Mouse (Mus musculus) gastrocnemius, postnatal 36 days (tissue): ENCODE data around the gene Olfr694. TPM values are rescaled to one million over a fixed set of nuclear protein-coding genes. Genes with fewer than 3 reads are reported as not detected.
"Not testable (repeated sequence)": the region's sequence is repeated elsewhere in the genome, so short reads cannot be mapped to it uniquely, and the experiment has no call there.

Experiments used
- DNase-seq, 2 experiments: peaks; one replicate each; pipeline ENCODE4 v3.0.0; 2022
- intact Hi-C: fragments of 180-260 bp; cut with DNase I; formaldehyde crosslinking; loops from one replicate; pipeline ENCODE4 v1.15.1; 2025
- long read RNA-seq, 2 experiments: library from polyadenylated mRNA; stranded (forward); transcript quantifications; one replicate each; pipeline ENCODE4 v2.0.0; 2021
- total RNA-seq, 2 experiments: library from RNA; stranded (reverse); gene quantifications; 2 replicates each; pipeline ENCODE4 v1.2.3; 2021

The Olfr694 gene
- total RNA-seq = not detected
- long read RNA-seq, experiment 1 = 0 reads
- long read RNA-seq, experiment 2 = 0 reads

DNA sequence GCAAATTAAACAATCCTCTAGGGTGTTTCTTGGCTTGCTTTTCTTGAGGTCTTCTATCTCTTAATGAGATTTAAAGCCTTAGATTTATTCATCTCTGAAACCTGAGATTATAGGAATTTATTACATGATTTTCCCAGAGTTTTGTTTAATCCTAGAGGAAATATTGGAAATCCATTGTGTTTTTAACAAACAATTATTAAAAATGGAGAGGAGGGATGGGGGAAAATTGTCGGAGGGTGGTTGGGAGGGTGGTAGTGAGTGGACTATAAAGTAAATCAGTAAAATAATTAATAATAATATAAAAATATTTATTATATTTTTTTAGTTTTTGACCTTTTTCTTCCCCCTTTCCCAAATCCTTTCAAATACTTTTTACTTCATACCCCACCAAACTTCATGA is at the start of gene Olfr694:
Gene Olfr694 (minus strand): TSS at position 101 of the 400 bp plus-strand sequence.
- intact Hi-C loops = no loop called here
- no peak for DNase-seq

DNA sequence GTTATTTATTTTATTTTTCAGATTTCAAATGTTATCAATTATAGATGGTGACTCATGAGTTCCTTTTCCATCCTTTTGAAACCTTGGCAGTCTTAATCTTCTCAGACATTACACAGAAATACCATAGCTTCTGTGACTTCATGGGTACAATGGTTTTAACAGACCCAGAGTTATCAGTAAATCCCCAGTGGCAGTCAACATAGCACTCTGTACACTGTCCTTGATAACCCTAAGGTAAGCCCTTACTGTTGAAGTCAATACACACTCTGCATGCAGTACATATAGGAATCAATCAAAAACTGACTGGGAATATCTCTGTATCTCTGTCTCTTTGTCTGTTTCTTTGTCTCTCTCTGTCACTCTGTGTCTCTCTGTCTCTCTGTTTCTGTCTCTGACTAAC is 45.4 kb upstream of the Olfr694 start:
- DNase-seq = no peak
- intact Hi-C loops = no loop called here

DNA sequence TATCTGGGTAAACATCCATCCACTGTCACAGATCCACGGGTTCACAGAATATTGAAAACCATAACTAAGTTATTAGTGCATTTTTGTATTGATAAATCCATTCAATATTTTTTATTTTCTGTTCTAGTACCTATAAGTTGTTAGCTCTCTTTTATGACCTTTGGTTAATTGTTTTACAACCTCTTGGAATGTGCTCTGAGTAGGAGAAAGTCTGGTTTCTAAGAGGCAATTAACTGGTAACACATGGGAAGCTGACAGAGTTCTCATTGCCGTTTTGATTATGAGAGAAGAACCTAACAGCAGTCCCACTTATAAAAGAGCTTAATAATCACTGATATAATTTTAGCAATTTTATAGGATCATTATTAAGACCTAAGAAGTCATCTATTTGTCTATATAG is 42.1 kb upstream of the Olfr694 start:
- DNase-seq = no peak
- intact Hi-C loops = no loop called here

DNA sequence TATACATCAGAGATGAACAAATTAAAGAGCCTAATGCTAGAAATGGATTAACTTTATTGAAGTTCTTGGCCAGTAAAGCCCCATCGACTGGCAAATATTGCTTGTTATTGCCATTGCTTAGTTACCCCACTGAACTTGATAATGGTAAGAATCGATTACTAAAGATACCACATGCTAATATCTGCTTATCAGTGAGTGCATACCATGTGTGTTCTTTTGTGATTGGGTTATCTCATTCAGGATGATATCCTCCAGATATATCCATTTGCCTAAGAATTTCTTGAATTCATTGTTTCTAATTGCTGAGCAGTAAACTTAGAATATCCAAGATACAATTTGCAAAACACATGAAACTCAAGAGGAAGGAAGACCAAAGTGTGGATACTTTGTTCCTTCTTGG is 34.0 kb upstream of the Olfr694 start:
- intact Hi-C loops, DNase-seq: not testable (repeated sequence)

DNA sequence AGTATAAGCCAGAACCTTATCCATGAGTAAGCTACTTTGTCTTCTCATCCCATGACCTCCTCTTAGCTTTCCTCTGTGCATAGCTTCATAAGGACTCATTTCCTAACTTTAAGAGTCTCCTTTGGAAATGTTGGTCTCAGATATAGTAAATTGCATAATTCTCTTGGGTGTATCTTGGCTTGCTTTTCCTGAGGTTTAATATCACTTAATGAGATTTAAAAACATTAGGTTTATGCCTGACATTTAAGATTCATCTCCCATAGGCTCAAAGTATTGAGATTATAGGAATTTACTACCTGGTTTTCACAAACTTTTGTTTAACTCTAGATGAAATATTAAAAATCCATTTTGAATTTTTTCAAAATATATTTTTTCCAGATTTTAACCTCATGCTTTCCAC is 24.7 kb upstream of the Olfr694 start, which contains the start of gene Olfr695:
Gene Olfr695 (minus strand): TSS at position 101 of the 400 bp plus-strand sequence.
- intact Hi-C loops = no loop called here
- DNase-seq = no peak

DNA sequence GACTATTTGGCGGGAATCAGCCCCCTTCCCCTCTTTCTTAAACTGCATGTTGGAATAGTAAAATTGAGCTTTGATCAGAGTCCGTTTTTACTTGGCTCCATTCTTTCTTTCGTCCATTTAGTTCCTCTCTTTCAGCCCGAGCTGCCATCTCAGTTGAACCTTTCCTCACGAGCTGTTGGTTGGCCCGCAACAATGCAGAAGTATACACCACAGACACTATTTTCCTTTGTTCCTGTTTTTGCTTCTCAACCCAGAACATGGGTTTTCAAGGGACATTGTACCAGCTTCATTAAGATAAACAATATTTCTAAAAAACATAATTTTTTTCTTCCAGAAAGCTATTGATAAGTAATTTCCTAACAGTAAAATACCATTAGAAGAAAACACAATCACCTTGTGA is 19.8 kb upstream of the Olfr694 start:
- no peak for DNase-seq
- intact Hi-C loops = no loop called here

DNA sequence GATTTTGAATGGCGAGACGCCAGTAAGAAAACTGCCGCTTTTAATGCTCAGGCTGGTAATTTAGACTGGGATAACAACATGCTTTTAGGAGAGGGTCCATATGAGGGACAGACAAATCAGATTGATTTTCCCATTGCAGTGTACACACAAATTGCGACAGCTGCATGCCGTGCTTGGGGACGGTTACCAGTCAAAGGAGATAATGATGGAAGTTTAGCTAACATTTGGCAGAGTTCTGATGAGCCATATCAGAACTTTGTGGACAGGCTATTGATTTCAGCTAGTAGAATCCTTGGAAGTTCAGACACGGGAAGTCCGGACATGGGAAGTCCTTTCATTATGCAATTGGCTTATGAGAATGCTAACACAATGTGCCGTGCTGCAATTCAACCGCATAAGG is 16.1 kb upstream of the Olfr694 start:
- intact Hi-C loops, DNase-seq: not testable (repeated sequence)

DNA sequence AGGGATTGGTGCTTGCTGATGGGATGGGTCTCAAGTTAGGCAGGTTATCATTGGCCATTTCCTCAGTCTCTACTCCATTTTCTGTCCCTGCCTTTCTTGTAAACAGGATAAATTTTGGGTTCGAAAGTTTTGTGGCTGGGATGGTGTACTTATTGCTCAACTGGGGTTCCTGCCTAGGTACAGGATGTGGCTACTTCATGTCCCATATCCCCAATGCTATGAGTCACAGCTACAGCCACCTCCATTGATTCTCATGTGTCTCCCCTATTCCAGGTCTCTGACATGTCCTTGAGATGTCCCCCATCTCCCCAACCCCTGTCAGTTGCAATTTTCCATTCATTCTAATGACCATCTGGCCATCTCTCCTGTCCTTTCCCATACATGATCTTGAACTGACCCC is 5.3 kb upstream of the Olfr694 start:
- DNase-seq = no peak
- intact Hi-C loops = no loop called here

DNA sequence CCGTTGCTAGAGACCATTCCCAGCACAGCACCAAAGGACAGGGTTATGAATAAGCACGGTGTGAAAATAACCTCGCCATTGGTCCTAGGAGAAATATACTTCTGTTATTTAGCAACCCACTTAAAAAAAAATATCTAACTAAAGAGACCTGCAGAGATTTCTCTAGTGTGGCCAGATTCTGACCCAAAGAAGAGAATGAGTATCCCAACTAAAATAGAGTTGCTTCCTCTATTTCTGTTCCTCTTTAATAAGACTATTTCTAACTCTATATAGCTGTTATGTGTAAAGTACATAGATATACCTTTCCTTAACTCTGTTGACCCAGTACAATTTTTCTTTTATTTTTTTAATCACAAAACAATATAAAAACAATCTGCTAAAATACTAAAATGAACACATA is 1.4 kb upstream of the Olfr694 start:
- no peak for DNase-seq
- intact Hi-C loops = no loop called here

DNA sequence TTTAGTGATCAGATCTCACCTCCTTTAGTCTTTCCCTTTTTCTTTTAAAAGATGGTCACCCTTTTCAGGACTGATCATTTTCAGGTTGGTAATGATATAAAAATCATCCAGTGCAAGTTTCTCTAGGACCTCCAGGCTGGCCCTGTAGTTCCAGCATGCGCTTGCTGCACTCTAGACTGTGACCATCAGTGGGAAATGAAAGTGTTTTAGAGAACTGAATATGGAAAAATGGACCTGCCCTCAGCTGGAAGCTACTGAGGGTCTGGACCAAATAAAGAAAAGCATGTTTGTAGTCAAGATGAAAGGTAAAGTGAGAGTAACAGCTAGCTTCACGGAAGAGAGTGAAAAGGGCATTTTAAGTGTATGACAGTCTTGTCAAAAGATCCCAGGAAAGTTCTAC is 6.2 kb downstream of the Olfr694 start:
- intact Hi-C loops = no loop called here
- DNase-seq = no peak

DNA sequence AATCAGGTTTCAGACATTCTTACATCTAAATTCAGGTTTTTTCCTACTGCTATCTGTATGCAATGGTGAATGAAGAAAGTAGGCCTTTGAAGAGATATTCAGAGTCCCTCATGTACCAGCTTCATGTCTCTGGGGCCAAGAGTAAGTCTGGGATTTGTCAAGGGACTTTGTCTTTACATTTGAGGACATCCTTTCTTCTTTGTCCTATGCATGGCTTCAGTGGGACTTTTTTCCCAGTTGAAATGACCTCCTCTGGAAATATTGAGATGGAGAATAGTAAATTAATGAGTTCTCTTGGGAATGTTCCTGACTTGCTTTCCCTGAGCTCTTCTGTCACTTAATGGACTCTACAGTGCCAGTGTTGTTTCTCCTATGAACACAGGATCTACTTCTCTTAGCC is 11.1 kb downstream of the Olfr694 start, which contains the start of gene Olfr693:
Gene Olfr693 (minus strand): TSS at position 101 of the 400 bp plus-strand sequence.
- no peak for DNase-seq
- intact Hi-C loops = no loop called here

DNA sequence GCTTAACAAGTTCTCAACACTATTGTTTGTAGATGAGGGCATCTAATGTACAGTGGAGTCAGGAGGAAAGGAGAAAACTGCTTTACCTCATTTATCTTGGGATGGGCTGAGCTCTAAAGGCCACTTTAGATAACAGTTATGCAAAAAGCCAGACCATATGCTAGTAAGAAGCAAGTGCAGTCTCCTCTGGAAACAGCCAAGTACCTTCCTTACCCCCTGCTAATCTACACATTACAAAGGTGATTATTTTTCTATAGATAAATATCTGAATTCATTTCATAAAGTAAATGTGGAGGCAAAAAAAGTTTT is 39.3 kb downstream of the Olfr694 start:
- intact Hi-C loops = loop anchor here (5.0 kb wide), 1 partner anchor 130 kb away; no protein-coding TSS in a partner anchor
- DNase-seq = no peak

DNA sequence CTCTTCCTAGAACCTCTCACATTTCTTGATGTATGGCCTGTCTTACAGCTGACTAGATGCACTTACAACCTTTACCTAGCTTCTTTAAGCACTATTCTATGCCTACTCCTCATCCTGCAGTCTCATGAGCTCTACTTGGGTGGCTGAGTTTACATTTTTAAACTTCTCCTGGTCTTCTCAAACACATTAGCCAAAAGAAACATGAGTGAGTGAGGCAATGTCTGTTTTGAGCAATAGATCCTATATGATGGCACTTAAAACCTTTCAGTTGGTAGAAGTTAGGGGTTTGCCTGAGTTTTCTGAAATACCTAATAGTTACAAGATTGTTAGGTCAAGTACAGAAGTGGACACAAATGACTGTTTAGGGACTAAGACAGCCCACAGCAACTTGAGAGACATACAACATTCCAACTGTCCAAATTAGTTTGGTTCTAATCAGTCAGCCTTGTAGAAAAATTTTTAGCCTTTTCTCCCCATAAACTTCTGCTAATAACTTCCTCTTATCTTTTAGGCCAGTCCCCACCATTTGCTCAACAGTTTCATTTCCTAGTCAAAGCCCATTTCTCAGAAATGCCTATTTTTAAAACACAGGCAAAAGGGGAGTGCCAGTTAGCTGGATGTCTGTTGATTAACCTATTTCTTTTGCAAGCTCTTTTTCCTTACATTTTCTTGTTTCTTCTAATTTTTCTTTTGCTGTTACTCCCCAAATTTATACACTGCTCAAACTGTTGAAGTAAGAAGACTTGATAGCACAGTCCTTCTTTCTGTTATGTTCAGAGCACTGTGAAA is 39.9 kb downstream of the Olfr694 start:
- DNase-seq = no peak
- intact Hi-C loops = loop anchor here (5.0 kb wide), 1 partner anchor 129 kb away; no protein-coding TSS in a partner anchor

DNA sequence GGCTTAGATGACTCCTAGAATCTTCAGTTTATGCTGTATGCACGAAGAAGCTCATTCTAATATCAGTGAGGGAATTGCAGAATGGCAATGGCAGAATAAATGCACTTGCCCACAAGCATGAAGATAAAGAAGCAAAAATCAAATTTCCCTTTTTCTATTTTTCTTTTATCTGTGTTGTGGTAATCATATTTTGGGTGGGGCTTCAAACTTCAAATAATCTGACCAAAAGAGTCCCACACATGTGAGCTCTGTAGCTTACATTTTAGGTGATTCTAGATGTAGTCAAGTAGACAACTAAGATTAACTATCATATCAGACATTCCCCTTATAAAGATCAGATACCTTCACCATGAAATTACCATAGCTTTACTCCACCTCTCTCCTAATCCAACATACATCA is 41.8 kb downstream of the Olfr694 start:
- no peak for DNase-seq
- intact Hi-C loops = loop anchor here (5.0 kb wide), 1 partner anchor 127 kb away; no protein-coding TSS in a partner anchor

DNA sequence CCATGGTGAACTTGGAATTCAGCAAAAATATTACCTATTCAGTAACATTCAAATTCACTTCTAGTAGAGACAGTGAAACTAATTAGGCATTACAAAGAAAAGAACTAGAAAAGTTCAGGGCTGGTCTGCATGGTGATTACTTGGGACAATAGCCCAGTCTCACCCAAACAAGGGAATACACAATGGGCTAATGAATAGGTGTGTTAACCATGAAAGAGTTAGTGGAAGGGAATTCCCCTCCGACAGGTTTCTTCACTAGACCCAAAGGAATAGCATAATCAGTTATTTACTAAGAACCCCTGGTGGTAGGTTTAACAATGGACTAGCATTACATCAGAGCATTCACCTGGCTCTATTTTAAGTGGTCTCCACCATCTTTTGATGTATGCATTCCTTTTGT is 46.4 kb downstream of the Olfr694 start:
- intact Hi-C loops = no loop called here

DNA sequence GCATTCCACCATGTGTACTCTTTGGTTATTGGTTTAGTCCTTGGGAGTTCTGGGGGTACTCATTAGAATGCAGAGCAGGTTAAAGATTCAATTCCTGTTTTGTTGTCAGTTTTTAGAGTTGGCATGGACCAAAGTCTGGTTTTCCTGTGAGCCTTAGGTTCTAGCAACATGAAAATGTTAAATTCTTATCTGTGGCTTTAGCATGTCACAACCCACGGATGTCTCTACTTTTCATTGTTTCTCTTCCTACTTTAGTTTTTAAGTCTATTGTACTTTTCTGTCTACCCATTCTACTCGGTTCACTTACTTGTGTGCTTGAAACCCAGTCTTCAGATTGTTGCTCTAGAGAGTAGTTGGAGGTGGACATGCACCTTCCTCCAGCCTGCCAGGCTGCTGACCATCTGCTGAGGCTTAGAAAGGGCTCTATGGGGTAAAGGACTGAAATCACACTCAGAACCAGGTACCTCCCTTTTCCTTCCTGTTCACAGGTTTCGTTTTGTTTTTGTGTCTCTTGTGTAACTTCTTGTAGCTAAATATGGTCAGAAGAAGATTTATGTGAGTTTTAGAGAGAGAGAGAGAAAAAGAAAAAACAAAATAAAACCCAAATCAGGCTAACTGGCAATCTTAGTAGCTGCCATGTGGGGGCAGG is 47.3 kb downstream of the Olfr694 start:
- intact Hi-C loops = no loop called here
- no peak for DNase-seq

More for the DNA sequence above, 46.4 kb downstream of the Olfr694 start:
- no peak for DNase-seq

DNA sequence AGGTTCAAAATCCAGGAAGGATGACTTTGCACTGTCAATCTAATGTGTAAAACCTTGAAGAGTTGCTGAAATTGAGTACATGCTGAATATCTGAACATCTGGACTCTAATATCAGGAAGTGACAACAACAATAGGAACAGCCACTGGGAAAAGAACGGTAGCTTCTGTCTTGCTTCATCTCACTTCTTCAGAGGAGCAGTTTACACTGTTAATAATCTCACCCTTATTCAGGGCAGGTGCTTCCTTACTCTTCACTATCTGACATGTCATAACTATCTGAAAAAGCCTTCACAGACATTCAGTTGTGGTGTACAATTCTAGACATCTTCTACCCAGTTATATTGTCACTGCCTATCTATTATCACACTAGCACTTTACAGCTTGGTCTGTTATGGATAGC is 50.8 kb downstream of the Olfr694 start:
- no peak for DNase-seq
- intact Hi-C loops = no loop called here

DNA sequence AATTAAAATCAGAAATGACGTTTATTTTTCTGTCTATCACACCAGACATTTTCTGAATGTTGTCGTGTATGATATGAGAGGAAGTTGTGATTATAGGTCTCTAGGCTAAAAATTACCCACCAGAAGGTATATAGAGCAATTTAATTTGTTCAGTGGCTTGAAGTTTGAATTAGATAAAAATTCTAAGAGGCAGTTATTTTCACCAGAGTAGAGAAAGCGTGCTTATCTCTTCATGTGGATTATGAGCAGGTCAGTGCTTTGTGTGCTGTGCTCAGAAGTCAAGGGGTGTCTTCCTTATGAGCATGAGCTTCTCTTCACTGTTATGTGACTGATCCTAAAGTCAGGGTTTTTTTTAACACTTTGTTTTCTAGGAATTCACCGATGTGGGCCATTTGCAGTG is 56.1 kb downstream of the Olfr694 start:
- DNase-seq = no peak
- intact Hi-C loops = no loop called here
